Mouse (Mus musculus): ENCODE results near the gene Plekho1.
"Not testable (repeated sequence)": the region's sequence is repeated elsewhere in the genome, so short reads cannot be mapped to it uniquely, and the experiment has no call there.

Gene Plekho1

GRCm38 (mm10) chr3:95995802-95996428, at the start of gene Plekho1:
Gene Plekho1 (minus strand): TSS chr3:95996001.
- DNase-seq = peak; percentile 84

GRCm38 (mm10) chr3:96044559-96044958, 48.8 kb upstream of the Plekho1 start:
- not testable (repeated sequence) for DNase-seq

- DNase-seq = no peak
Observed at GRCm38 (mm10) chr3:96043104-96043503, 47.3 kb upstream of the Plekho1 start.

- no peak for DNase-seq
Observed at GRCm38 (mm10) chr3:96041079-96041478, 45.3 kb upstream of the Plekho1 start.

- DNase-seq = no peak
Observed at GRCm38 (mm10) chr3:96040663-96041006, 44.8 kb upstream of the Plekho1 start.

- DNase-seq = no peak
Observed at GRCm38 (mm10) chr3:96039857-96040662, 44.3 kb upstream of the Plekho1 start.

GRCm38 (mm10) chr3:96038851-96039250, 43.0 kb upstream of the Plekho1 start:
- DNase-seq = no peak

- no peak for DNase-seq
Observed at GRCm38 (mm10) chr3:96038156-96038555, 42.4 kb upstream of the Plekho1 start.

- no peak for DNase-seq
Observed at GRCm38 (mm10) chr3:96036796-96037195, 41.0 kb upstream of the Plekho1 start.

- DNase-seq = no peak
Observed at GRCm38 (mm10) chr3:96033046-96033445, 37.2 kb upstream of the Plekho1 start.

GRCm38 (mm10) chr3:96032652-96033017, 36.8 kb upstream of the Plekho1 start:
- DNase-seq = no peak

GRCm38 (mm10) chr3:96031991-96032651, 36.3 kb upstream of the Plekho1 start:
- no peak for DNase-seq

- peak; percentile 16 for DNase-seq
Observed at GRCm38 (mm10) chr3:96029766-96030165, 34.0 kb upstream of the Plekho1 start.

- peak; percentile 32 for DNase-seq
Observed at GRCm38 (mm10) chr3:96029336-96029735, 33.5 kb upstream of the Plekho1 start.

- DNase-seq = peak; percentile 14
Observed at GRCm38 (mm10) chr3:96027875-96028274, 32.1 kb upstream of the Plekho1 start.

- DNase-seq = no peak
Observed at GRCm38 (mm10) chr3:96027145-96027544, 31.3 kb upstream of the Plekho1 start.

- DNase-seq = no peak
Observed at GRCm38 (mm10) chr3:96021421-96022128, 25.8 kb upstream of the Plekho1 start.

GRCm38 (mm10) chr3:96020735-96021134, 24.9 kb upstream of the Plekho1 start:
- DNase-seq = no peak

GRCm38 (mm10) chr3:96017461-96017860, 21.7 kb upstream of the Plekho1 start:
- no peak for DNase-seq

- no peak for DNase-seq
Observed at GRCm38 (mm10) chr3:96016257-96016889, 20.6 kb upstream of the Plekho1 start.

GRCm38 (mm10) chr3:96015681-96016080, 19.9 kb upstream of the Plekho1 start:
- DNase-seq = no peak

GRCm38 (mm10) chr3:96012805-96013204, 17.0 kb upstream of the Plekho1 start:
- no peak for DNase-seq

GRCm38 (mm10) chr3:96008463-96008862, 12.7 kb upstream of the Plekho1 start:
- no peak for DNase-seq

All from kidney, postnatal 10 days (tissue).